Mouse (Mus musculus): ENCODE data around the gene Tfap2e.

Tfap2e gene

DNA sequence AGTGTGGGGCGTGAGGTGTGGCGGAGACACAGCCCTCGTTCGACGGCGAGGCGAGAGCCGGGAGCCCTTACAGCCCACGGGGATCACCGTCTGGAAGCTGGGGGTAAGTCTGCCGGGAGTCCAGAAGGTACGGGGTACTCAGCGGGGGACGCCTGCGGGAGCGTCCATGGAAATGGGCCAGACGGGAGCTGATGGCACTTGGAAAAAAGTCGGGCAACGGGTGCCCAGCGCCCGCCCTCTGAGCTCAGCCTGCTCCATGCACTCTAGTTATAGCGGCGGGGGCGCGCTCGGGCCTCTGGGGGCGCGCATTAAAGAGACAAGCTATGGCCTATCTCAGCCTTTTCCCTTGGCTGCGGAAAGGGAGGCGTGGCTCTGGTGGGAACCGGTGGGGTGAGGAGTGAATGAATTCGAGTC, at the start of gene Tfap2e:
TSS of gene Tfap2e (minus strand) at position 240 of the 414 bp plus-strand sequence.
- DNase-seq (ENCODE audit: low spot score) = no peak

- DNase-seq (ENCODE audit: low spot score) = no peak
These were observed 47.0 kb upstream of the Tfap2e start for GRCm38 (mm10) chr4:126782996-126783395.

DNA sequence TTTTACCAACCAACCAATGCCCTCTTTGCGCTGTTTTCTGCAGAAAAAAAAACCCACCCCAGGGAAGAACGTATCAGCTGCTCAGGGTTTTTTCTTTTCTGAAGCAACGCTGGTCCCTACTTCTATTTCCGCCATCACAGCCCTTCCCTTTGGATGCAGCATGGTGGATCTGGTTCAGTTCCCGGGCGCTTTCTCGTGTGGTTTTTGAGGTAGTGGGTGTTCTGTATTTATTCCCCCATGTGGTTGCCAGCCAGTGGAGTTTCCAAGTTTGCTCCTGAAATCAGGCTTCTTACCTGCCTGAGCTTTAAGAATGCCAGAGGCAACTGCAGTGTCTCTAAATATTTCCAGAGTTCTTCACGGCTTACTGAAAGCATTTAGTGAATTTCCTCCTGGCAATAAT, 46.5 kb upstream of the Tfap2e start:
- DNase-seq (ENCODE audit: low spot score) = no peak

DNA sequence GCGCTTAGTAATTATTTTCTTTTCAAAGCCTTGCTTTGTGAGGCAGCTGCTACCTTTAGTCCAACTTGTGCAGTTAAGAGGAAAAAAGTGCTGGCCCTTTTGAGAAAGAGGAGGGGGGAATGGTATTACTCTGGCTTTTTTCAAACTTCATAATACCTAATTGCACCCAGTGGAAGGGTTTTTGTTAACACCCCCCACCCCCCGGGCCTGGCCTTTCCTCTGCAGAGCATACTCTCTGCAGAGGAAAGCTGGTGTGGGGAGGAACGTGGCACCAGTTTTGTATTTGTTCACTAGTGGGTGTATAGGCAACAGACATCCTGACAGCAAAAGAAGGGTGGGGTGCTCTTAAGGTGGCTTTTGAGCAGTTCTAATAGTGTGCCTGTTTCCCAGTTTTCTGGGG, 45.8 kb upstream of the Tfap2e start:
- no peak for DNase-seq (ENCODE audit: low spot score)

- no peak for DNase-seq (ENCODE audit: low spot score)
These were observed 44.1 kb upstream of the Tfap2e start for GRCm38 (mm10) chr4:126779826-126780775.

- DNase-seq (ENCODE audit: low spot score) = no peak
These were observed 43.1 kb upstream of the Tfap2e start for GRCm38 (mm10) chr4:126779148-126779581.

GRCm38 (mm10) chr4:126775182-126775581, 39.1 kb upstream of the Tfap2e start:
- no peak for DNase-seq (ENCODE audit: low spot score)

- DNase-seq (ENCODE audit: low spot score) = no peak
These were observed 37.8 kb upstream of the Tfap2e start for GRCm38 (mm10) chr4:126773871-126774270.

DNA sequence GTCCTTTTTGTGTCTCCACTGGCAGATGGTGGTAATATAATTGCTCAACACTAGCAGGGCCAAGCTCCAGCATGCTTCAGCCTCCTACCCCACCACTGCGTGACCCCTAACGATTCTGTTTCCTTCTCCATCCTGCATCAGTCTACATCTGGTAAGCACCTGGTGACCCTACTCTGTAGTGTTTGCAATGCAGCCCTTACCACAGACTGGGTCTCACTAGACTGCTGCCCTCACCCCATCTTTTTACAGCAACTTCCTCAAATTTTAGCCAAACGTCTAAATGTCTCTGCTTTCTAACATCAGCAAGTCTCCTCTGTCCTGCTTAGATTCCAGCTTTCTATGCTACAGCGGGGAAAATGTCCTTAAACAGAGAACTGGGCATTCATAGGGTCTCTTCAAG, 34.8 kb upstream of the Tfap2e start:
- DNase-seq (ENCODE audit: low spot score) = no peak

DNA sequence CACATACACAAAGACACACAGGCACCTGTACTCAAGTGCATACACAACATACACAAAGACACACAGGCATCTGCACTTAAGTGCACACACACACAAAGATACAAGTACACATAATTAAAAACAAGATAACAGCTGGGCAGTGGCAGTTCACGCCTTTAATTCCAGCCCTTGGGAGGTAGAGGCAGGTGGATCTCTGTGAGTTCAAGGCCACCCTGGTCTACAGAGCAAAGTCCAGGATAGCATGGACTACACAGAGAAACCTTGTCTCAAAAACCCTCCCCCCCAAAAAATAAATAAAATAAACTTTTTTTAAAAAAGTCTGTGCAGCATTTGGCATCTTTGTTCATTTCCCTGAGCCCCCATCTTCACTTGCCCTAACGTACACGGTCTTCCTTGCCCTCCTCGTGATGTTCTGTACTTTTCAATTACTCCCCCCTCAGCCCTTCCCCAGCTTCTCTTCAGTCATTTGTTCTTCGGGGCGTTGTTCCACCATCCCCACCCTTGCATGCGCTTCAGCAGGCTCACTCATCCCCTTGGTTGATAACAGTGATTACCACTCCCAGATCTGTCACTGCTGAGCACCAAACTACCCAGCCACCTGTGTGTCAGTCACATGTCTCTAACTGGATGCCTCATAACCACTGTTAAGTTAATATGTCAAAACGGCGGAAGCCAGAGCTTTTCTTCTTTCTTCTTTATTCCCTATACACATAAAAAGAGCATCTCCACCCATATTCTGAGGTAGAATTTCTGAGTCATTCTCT, 33.9 kb upstream of the Tfap2e start:
- no peak for DNase-seq (ENCODE audit: low spot score)

DNA sequence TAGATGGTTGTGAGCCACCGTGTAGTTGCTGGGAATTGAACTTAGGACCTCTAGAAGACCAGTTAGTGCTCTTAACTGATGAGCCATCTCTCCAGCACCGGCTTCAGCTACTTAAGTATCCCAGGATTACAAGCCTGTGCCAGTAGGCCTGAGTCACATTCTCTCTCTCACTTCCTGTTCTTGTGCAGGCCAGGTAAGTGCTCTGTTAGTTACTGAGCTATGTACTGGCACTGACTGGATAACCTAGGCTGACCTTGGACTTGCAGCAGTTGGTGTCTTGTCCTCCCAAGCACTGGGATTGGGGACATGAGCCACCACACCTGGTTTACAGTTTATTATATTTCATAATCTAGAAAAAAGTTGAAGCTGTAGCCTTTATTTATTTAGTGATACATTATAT, 27.4 kb upstream of the Tfap2e start:
- DNase-seq (ENCODE audit: low spot score) = no peak

- DNase-seq (ENCODE audit: low spot score) = no peak
These were observed 26.7 kb upstream of the Tfap2e start for GRCm38 (mm10) chr4:126762586-126763359.

DNA sequence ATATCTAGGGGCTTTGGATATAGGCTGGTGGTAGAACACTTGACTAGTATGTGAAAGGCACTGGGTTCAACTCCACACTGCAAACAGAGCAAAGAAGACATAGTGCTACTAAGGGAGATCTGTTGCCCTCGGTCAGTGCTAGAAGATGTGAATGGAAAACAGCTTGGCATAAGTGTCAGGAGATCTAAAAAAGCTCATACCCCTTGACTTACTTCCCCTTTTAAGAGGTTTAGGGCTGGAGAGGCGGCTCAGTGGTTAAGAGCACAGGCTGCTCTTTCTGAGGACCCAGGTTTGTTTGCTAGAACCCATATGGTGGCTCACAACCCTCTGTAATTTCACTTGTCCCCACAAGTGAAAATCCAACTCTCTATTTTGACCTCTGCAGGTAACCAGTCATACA, 23.4 kb upstream of the Tfap2e start:
- no peak for DNase-seq (ENCODE audit: low spot score)

DNA sequence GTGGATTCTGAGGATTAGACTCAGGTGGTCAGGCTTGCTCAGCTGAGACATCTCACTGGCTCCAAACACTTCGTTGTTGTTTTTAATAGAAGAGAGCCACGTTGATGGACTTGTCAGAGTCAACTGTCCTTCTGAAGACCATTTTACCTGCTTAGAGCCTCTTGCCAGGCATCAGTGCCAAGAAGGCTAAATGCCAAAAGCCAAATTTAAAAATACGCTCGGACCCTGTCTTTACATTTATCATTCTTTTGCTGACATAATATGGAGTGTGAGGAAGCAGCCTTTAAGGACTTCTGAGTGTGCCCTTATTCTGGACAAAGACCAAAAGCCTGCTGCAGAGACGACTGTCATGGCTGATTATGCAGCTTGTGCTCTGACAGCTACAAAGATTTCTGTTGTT, 22.3 kb upstream of the Tfap2e start:
- no peak for DNase-seq (ENCODE audit: low spot score)

- DNase-seq (ENCODE audit: low spot score) = no peak
These were observed 20.7 kb upstream of the Tfap2e start for GRCm38 (mm10) chr4:126756766-126757165.

DNA sequence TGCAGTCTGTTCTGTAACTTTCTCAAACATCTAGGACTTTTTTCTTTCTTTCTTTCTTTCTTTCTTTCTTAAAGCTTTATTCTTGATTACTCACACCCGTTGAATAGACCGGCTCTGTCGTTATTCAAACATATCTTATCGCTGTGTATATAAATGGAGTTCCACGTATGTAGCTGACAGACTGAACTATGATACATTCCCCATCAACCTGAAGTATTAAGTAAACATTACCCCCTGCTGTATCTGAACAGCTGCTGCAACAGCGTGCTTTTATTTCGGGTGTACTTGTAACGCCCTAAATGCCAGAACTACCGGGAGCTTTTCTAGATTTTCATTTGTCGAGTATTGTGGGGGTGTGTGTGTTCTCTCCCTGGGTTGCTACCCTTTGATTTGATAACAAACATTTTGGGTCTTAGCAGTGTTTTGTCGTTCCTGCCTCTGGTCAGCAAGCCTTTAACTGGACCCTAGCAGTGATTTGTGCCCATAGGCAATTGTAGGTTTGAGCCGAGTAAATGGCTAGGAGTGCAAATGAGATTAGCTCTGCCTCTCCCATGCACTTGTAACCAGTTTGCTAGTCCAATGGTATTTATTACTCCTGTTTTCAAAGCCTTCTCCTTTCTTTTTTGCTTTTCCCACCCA, 18.8 kb upstream of the Tfap2e start:
- DNase-seq (ENCODE audit: low spot score) = no peak

GRCm38 (mm10) chr4:126754231-126754611, 18.2 kb upstream of the Tfap2e start:
- no peak for DNase-seq (ENCODE audit: low spot score)

- DNase-seq (ENCODE audit: low spot score) = peak; percentile 97
These were observed 17.5 kb upstream of the Tfap2e start, which contains the start of the genes Ncdn and AU040320 for GRCm38 (mm10) chr4:126753268-126754230. Gene Ncdn, minus strand, starts transcription at chr4:126753438. Gene AU040320, plus strand, starts transcription at chr4:126753544.

- DNase-seq (ENCODE audit: low spot score) = no peak
These were observed 16.6 kb upstream of the Tfap2e start for GRCm38 (mm10) chr4:126752608-126753141.

GRCm38 (mm10) chr4:126752024-126752607, 16.1 kb upstream of the Tfap2e start:
- DNase-seq (ENCODE audit: low spot score) = no peak
